Mouse (Mus musculus) megakaryocyte-erythroid progenitor cell, adult 5-6 weeks (primary cell): ENCODE results near the gene G6pc3. TPM values are rescaled to one million over a fixed set of nuclear protein-coding genes. Genes with fewer than 3 reads are reported as not detected.
"Not testable (repeated sequence)": the region's sequence is repeated elsewhere in the genome, so short reads cannot be mapped to it uniquely, and the experiment has no call there.

Source experiments
- ATAC-seq: replicated peaks from 2 replicates; pipeline ENCODE4 v1.8.0; 2016; ENCODE audit warnings: mild to moderate bottlenecking, inconsistent platforms; ENCODE audit not compliant: severe bottlenecking, poor library complexity, low FRiP score, low TSS enrichment
- total RNA-seq, 2 experiments: library from RNA; stranded (forward) in 1 of 2; stranded (reverse) in 1 of 2; fragments of 200-1000, 215-1000 nt in 1 of 2; fragments of >200 nt in 1 of 2; fragmentation: Nextera tagmentation in 1 of 2; gene quantifications; 2 replicates each; pipeline ENCODE4 v1.2.3; 2014 to 2017

G6pc3 gene
- 71.5 and 93.3 TPM in 2 replicates for total RNA-seq (2014; fragmentation: Nextera tagmentation)
- total RNA-seq (2017) = 39.9 and 59.4 TPM in 2 replicates

- peak; percentile 70 for ATAC-seq
Observed at GRCm38 (mm10) chr11:102189461-102190436, at the start of gene G6pc3. Gene G6pc3, plus strand, starts transcription at chr11:102189620.

- no peak; the same call in 1 of the 2 replicates for ATAC-seq
Observed at GRCm38 (mm10) chr11:102140508-102140907, 48.9 kb upstream of the G6pc3 start.

GRCm38 (mm10) chr11:102142355-102142754 lies 47.1 kb upstream of the G6pc3 start:
- ATAC-seq = no peak

DNA sequence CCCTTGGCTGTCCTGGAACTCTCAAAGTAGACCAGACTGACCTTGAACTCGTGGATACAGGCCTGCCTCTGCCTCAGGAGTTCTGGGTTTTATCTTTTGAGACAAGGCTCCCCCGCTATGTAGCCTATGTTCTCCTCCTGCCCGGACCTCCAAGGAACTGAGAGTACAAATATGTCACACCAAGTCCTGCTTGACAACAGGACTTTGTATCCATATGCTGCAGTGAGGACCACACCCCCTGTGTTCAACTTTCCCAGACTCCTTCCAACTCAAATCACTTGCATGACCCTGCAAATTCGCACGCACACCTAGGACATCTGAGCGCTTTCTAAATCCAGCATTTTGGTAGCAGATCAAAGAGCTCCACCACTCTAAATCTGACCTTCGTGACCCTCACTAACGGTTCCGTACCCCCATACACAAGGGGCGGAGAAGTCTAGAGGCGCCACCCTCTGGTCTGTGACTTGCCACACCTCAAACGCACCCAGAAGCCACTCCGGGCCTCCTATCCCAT lies 44.4 kb upstream of the G6pc3 start:
- ATAC-seq = peak; percentile 51

- no peak for ATAC-seq
Observed at GRCm38 (mm10) chr11:102145471-102146001, 43.9 kb upstream of the G6pc3 start, which contains the start of gene Nags. Gene Nags, plus strand, starts transcription at chr11:102145513.

DNA sequence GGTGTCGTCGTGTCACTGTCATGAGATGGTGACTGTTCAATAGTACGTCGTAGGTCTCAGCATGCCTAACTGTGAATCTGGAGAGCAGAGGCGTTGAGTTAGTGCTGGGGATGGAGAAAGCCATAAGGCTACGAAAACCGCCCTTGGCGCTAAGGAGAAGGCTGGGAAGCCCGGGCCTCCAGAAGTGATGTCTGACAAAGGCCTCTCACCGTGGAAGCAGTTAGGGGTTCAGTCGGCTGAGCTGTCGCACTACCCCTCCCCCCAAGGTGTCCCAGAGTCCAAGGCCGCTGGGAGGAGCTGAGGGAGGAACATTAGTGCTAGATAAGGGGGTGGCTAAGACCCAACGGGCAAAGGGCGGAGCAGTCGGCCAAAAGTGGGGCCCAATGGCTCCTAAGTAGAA lies 43.4 kb upstream of the G6pc3 start:
- ATAC-seq = peak; percentile 64

- peak; percentile 6 for ATAC-seq
Observed at GRCm38 (mm10) chr11:102146531-102146930, 42.9 kb upstream of the G6pc3 start.

- ATAC-seq = no peak
Observed at GRCm38 (mm10) chr11:102147213-102147989, 42.0 kb upstream of the G6pc3 start.

DNA sequence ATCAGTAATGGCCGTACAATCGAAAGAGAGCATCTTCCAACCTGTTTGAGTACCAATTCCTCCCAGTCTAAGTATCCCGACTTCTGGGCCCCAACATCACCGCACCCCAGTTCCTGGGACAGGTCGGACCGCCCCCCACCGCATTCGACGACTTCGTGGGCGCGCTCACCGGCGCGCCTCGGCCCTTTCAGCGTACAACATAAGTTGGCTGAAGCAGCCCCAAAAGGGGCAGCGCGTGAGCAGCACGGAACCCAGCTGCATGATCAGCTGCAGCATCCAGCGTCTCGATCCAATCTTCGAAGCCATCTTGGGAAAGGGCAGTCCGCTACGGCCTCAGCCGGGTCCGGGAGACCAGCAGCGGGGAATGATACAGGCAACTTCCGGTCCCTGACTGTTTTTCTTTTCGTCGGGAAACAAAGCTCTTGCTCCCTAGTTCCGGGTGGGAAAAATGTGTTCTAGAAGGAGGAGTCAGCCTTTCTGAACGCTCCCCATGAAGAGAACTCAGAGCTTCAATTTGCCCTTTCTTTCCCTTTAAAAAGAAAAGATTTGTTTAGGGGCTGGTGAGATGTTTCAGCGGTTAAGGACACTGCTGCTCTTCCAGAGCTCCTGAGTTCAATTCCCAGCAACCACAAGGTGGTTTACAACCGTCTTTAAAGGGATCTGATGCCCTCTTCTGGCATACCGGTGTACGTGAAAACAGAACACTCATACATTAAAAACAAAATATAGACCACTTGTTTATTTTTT lies 33.2 kb upstream of the G6pc3 start, which contains the start of gene Tmem101:
Tmem101 (minus strand) TSS at position 366 of the 747 bp plus-strand sequence.
- ATAC-seq = peak; percentile 80

- no peak for ATAC-seq
Observed at GRCm38 (mm10) chr11:102156786-102157089, 32.7 kb upstream of the G6pc3 start.

- not testable (repeated sequence) for ATAC-seq
Observed at GRCm38 (mm10) chr11:102158024-102158423, 31.4 kb upstream of the G6pc3 start.

GRCm38 (mm10) chr11:102159781-102160180 lies 29.6 kb upstream of the G6pc3 start:
- no peak for ATAC-seq

DNA sequence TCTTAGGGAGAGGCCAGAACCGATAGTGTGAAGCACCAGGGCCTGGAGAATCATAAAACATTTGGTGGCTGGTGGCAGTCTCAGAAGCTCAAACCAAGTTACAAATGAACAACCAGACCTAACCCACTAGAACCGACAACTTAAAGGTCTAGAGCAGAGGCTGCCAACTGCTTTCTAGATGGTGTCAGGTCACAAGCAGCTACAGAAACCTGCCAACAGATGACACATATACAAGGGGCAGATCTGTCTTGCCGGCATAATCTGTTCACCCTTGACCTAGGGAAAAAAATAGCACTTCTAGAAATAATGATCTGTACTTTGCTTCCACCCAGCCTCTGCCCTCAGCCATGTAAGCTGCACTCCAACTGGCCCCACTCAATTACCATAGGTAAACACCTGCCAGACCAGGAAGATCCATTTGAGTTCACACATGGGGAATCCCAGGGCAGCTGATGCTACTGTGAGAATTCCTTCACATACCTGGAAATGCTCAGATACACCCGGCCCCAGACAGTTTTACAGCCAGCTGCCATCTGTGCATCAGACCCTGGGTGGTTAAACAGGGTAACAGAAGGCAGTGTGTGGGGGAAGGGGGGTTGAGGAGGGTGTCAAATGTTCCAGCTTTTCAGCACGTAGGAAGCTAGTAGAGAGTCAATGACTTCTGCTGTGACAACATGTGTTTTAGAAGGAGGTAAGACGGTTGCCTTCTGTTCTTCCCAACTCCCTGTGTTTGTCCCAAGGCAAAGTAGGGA lies 23.3 kb upstream of the G6pc3 start:
- ATAC-seq = no peak

GRCm38 (mm10) chr11:102167539-102167938 lies 21.9 kb upstream of the G6pc3 start:
- no peak for ATAC-seq

- ATAC-seq = no peak
Observed at GRCm38 (mm10) chr11:102168689-102169088, 20.7 kb upstream of the G6pc3 start.

DNA sequence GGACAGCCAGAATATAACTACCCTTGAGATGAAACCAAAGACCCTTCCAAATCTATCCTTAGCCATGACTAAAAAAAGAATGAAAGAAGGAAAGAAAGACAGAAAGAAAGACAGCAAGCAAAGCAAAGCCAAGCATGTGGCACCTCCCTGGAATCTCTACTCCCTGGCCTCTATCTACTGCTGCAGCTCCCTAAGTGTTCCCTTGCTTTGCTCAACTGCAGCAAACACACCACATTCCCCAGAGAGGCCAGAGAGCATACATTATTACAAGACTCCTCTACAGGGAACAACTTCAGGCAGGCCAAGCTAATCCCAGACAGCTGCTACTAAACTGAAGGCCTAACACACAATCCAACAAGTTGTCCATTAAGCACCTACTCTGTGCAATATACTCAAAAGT lies 9.6 kb upstream of the G6pc3 start:
- ATAC-seq = no peak

- ATAC-seq = no peak
Observed at GRCm38 (mm10) chr11:102184253-102184645, 5.2 kb upstream of the G6pc3 start.
